Mouse (Mus musculus): ENCODE measurements at regions not wholly inside any gene's neighbourhood (a gene's known extent, or its start where the extent isn't known, plus 50 kb on each side); places are given as distances from the start of the nearest gene placed in this dataset.

DNA sequence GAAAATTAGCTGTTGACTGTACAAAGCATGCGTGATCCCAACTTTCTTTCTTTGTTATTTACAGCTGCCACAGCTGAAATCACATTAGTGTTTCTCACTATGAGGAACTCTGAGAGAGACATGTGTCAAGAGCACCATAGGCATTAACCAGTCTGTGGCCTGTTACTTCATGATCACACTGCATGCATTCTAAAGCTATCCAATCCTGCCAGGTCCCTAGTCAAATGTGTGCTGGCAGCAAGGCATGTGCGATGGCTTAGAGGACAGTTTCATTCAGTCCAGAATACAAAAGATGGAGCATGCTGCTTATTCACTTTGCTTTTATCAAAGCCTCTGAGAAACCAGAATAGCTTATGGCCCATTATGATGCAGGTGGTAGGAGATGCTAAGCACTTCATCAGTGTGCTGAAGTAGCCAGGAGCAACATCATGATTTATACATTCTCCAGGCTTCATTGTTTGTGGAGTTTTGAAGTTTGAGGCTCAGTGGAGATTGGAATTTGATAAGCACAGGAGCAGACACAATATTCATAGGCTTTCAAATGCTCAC lies 882.9 kb upstream of the Lrrn3 start:
- H3K36me3 ChIP-seq (ENCODE audit: control insufficient read depth, insufficient read depth, low read length) = no peaks in the 10 kb centered on the region
- H3K4me2 ChIP-seq (ENCODE audit: low read depth) = no peak overlapping the region
- ATAC-seq (ENCODE audit: insufficient read depth, low FRiP score, low TSS enrichment) (no peak), DNase-seq (ENCODE audit: low spot score) (no peak)
- H3K27ac ChIP-seq (ENCODE audit: low read depth, low read length) = no peak overlapping the region
- H3K27me3 ChIP-seq (ENCODE audit: control insufficient read depth, insufficient read depth, low read length) = no peaks in the 10 kb centered on the region
- 83% methylated on average over 2 of the region's 2 CpGs for WGBS
- H3K4me3 ChIP-seq (ENCODE audit: low read depth, low read length) = no peak overlapping the region
- no peaks in the 10 kb centered on the region for H3K9me3 ChIP-seq (ENCODE audit: control insufficient read depth, low read length)
- no peaks in the 10 kb centered on the region for H3K4me1 ChIP-seq (ENCODE audit: control insufficient read depth, insufficient read depth, low read length)
- H3K9ac ChIP-seq (ENCODE audit: low read length) = no peak overlapping the region

DNA sequence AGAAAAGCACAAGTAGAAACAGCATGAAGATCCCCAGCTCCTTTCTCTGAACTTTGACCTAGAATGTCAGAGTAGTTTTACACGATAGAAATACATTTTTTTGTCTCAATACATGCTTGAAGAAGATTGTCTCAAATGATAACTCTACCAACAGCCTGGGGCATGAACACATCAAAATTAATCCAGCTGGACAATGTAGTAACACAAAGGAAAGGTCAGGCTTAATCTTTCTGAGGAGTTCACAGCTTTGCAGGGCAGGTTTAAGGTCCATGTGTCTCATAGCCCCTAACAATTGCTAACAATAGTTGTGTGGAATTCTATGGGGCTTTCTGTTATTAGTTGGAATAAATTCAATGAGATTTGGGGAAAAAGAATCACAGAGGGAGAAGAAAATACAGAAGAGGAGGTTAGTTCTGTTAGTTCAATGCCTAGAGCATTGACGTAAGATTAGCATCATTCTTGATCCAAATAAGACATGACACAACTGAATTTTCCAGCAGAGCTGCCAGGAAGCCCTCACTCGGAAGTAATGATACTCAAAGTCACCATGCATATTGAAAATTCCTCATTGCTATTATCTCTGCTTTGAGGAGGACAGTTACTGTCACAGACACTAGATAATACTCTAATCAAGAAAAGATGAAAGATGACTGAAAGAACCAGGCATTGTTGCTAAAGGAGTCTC lies 852.9 kb upstream of the Lrrn3 start:
- DNase-seq (ENCODE audit: low spot score) = no peak
- Histone ChIP-seq H3K27me3 (ENCODE audit: control insufficient read depth, insufficient read depth, low read length) (no peaks in the 10 kb centered on the region), H3K27ac (ENCODE audit: low read depth, low read length) (no peak overlapping the region), H3K9ac (ENCODE audit: low read length) (no peak overlapping the region), H3K4me3 (ENCODE audit: low read depth, low read length) (no peak overlapping the region), H3K36me3 (ENCODE audit: control insufficient read depth, insufficient read depth, low read length) (no peaks in the 10 kb centered on the region), H3K4me1 (ENCODE audit: control insufficient read depth, insufficient read depth, low read length) (no peaks in the 10 kb centered on the region), H3K4me2 (ENCODE audit: low read depth) (no peak overlapping the region), H3K9me3 (ENCODE audit: control insufficient read depth, low read length) (no peaks in the 10 kb centered on the region)
- ATAC-seq (ENCODE audit: insufficient read depth, low FRiP score, low TSS enrichment) = no peak
- 84% methylated on average over 3 of the region's 3 CpGs for WGBS

DNA sequence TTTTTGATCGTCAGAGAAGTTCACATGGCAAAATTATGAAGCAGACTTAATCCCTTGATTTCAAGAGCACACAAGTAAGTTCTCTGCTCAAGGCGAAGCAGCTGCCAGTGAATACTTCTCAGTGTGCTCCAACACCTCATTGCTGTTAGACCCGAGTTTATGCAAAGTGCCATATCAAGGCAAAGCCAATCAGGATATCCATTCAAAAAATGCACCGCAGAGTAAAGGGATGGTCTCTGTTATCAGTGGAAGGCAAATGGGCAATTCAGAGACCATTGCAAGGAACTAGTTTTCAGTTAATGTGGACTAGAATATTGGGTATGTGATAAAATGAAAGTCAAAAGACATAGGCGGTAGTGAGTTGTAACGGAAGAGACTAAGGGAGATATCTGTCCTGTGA lies 820.2 kb upstream of the Lrrn3 start:
- Histone ChIP-seq H3K4me1 (ENCODE audit: control insufficient read depth, insufficient read depth, low read length) (no peaks in the 10 kb centered on the region), H3K36me3 (ENCODE audit: control insufficient read depth, insufficient read depth, low read length) (no peaks in the 10 kb centered on the region), H3K4me3 (ENCODE audit: low read depth, low read length) (no peak overlapping the region), H3K9me3 (ENCODE audit: control insufficient read depth, low read length) (no peaks in the 10 kb centered on the region), H3K27ac (ENCODE audit: low read depth, low read length) (no peak overlapping the region), H3K27me3 (ENCODE audit: control insufficient read depth, insufficient read depth, low read length) (no peaks in the 10 kb centered on the region), H3K9ac (ENCODE audit: low read length) (no peak overlapping the region), H3K4me2 (ENCODE audit: low read depth) (no peak overlapping the region)
- DNase-seq (ENCODE audit: low spot score) (no peak), ATAC-seq (ENCODE audit: insufficient read depth, low FRiP score, low TSS enrichment) (no peak)
- 88% methylated on average over 6 of the region's 6 CpGs for WGBS

DNA sequence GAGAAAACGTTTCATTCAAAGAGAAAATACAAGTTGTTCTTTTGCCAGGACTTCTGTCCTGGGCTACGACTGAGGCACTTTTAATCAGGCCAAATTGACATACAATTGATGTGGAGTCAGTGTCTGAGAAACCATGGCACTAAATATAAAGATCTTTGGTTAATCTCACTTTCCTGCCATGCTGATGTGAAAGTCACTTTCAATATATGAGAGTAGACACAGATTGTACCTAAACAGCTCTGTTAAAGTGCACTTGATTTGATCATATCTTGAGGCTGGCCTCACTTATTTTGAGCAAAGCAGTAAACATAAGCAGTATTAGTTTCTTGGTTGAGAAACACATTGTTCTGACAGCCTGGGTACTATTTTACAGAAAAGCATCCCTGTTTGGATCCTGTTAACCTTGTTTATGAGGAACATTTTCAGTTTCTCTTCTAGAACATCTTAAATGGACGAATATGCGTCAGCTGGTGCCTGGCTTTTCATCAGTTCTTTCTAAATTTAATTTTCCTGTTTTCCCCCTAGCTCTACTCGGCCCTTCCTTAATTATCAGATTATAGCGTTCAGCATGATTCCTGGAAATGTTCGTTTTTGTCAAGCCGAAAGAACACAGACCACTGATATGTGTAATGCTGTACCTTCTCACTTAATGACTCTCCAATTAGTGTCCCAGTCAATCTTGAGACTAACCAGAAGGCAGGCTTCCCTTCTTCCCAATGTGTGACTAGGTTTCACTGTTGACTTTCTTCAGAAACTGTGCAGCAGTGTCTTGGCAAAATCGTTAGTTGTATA lies 791.2 kb upstream of the Lrrn3 start:
- Histone ChIP-seq H3K36me3 (ENCODE audit: control insufficient read depth, insufficient read depth, low read length) (no peaks in the 10 kb centered on the region), H3K4me2 (ENCODE audit: low read depth) (no peak overlapping the region), H3K4me1 (ENCODE audit: control insufficient read depth, insufficient read depth, low read length) (no peaks in the 10 kb centered on the region), H3K9ac (ENCODE audit: low read length) (no peak overlapping the region), H3K27ac (ENCODE audit: low read depth, low read length) (no peak overlapping the region), H3K27me3 (ENCODE audit: control insufficient read depth, insufficient read depth, low read length) (no peaks in the 10 kb centered on the region), H3K9me3 (ENCODE audit: control insufficient read depth, low read length) (no peaks in the 10 kb centered on the region), H3K4me3 (ENCODE audit: low read depth, low read length) (no peak overlapping the region)
- 89% methylated on average over 9 of the region's 9 CpGs for whole genome bisulfite sequencing
- ATAC-seq (ENCODE audit: insufficient read depth, low FRiP score, low TSS enrichment) = no peak
- DNase-seq (ENCODE audit: low spot score) = no peak

DNA sequence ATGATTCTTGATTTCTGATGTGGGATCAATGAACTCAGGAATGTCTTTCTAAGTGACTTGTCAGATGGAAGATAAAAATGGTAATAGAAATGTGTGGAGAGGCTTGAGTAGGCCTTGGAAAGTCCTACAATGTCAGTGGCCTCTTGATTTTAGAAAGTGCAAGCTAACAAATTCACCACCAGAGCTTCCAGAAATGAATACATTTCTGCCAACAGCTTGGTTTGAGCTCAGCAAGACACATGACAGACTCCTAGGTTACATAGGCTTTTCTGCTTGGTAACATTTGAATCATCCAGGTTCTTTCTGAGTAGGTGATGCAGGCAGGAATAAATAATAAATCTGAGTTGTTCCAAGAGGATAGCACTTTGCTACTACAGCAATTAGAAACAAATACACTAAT lies 764.2 kb upstream of the Lrrn3 start:
- DNase-seq (ENCODE audit: low spot score) = no peak
- no peak for ATAC-seq (ENCODE audit: insufficient read depth, low FRiP score, low TSS enrichment)
- H3K4me1 ChIP-seq (ENCODE audit: control insufficient read depth, insufficient read depth, low read length) = no peaks in the 10 kb centered on the region
- no peak overlapping the region for H3K4me3 ChIP-seq (ENCODE audit: low read depth, low read length)
- no peak overlapping the region for H3K4me2 ChIP-seq (ENCODE audit: low read depth)
- no peaks in the 10 kb centered on the region for H3K9me3 ChIP-seq (ENCODE audit: control insufficient read depth, low read length)
- H3K27ac ChIP-seq (ENCODE audit: low read depth, low read length) = no peak overlapping the region
- no peaks in the 10 kb centered on the region for H3K36me3 ChIP-seq (ENCODE audit: control insufficient read depth, insufficient read depth, low read length)
- H3K27me3 ChIP-seq (ENCODE audit: control insufficient read depth, insufficient read depth, low read length) = no peaks in the 10 kb centered on the region
- H3K9ac ChIP-seq (ENCODE audit: low read length) = no peak overlapping the region

DNA sequence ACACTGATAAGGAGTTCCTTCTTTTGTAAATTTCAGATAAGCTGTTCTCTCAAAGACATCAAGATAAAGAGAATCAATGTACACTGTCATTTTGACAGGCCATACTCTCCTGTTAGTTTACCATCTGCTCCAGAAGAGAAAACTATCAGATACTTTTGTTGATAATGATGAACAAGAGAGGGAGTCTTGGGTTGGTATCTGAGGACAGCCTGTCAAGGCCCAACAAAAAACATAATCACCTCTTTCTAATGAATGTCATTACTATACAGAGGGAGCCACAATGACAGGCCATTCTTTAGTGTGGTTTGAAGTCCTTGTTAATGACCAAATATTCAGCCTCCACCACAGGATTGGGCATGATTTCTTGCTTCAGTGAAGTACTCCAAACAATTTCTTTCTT lies 743.0 kb upstream of the Lrrn3 start:
- Histone ChIP-seq H3K36me3 (ENCODE audit: control insufficient read depth, insufficient read depth, low read length) (no peaks in the 10 kb centered on the region), H3K9ac (ENCODE audit: low read length) (no peak overlapping the region), H3K4me2 (ENCODE audit: low read depth) (no peak overlapping the region), H3K27me3 (ENCODE audit: control insufficient read depth, insufficient read depth, low read length) (no peaks in the 10 kb centered on the region), H3K27ac (ENCODE audit: low read depth, low read length) (no peak overlapping the region), H3K4me1 (ENCODE audit: control insufficient read depth, insufficient read depth, low read length) (no peaks in the 10 kb centered on the region), H3K4me3 (ENCODE audit: low read depth, low read length) (no peak overlapping the region), H3K9me3 (ENCODE audit: control insufficient read depth, low read length) (no peaks in the 10 kb centered on the region)
- ATAC-seq (ENCODE audit: insufficient read depth, low FRiP score, low TSS enrichment) = no peak
- DNase-seq (ENCODE audit: low spot score) = no peak

DNA sequence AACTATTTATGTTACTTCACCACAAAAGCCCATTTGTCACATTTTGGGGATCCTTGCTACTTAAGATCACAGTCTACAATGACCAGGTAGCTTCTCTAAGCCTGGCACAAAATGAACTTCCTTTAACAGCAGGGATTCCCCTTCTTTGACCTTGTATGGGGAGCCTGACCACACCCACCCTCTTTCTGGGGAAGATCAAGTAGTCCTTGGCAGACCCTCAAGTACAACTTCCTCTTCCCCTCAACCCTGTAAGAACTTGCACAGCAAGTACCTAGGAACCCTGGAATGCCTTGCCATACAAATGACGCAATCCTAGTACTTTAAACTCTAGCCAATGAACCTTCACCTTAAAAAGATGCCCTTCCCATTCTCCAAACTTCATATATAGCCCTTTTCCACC lies 695.4 kb upstream of the Lrrn3 start:
- Histone ChIP-seq H3K36me3 (ENCODE audit: control insufficient read depth, insufficient read depth, low read length) (no peaks in the 10 kb centered on the region), H3K9me3 (ENCODE audit: control insufficient read depth, low read length) (no peaks in the 10 kb centered on the region), H3K4me2 (ENCODE audit: low read depth) (no peak overlapping the region), H3K27me3 (ENCODE audit: control insufficient read depth, insufficient read depth, low read length) (no peaks in the 10 kb centered on the region), H3K27ac (ENCODE audit: low read depth, low read length) (no peak overlapping the region), H3K9ac (ENCODE audit: low read length) (no peak overlapping the region), H3K4me1 (ENCODE audit: control insufficient read depth, insufficient read depth, low read length) (no peaks in the 10 kb centered on the region), H3K4me3 (ENCODE audit: low read depth, low read length) (no peak overlapping the region)
- WGBS = 90% methylated on average over 1 of the region's 1 CpGs
- ATAC-seq (ENCODE audit: insufficient read depth, low FRiP score, low TSS enrichment) = no peak
- DNase-seq (ENCODE audit: low spot score) = no peak

DNA sequence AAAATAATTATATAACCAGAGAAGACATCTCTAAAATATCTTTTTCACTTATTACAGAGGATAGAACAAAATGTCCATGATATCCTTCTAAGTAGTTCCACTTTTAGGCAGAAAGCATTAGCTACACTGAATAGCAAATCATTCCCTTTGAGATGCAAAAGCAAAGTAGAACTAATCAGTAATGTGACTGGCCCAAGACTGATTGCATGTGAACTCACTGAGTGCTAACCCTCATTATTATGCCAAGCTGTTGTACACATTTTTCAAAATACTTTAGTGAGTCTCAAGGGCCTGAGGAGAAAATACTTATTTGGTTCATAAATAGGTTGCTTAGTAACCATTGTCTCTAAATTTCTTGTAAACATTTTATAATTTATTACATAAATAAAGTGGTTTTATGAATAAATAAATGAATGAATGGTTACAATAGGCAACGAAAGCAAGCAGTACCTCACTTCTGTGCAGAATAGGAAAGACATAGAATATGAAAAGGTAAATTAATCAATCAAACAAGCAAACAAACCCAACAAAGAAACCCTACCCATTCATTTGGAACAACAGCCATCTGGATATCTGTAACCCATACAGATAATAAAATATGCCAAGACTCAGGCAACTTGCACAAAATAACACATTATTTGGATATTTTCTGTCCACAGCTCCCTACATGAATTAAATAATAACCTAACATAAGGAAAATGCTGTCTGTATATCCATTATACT lies 693.9 kb upstream of the Lrrn3 start:
- Histone ChIP-seq H3K36me3 (ENCODE audit: control insufficient read depth, insufficient read depth, low read length) (no peaks in the 10 kb centered on the region), H3K4me2 (ENCODE audit: low read depth) (no peak overlapping the region), H3K27me3 (ENCODE audit: control insufficient read depth, insufficient read depth, low read length) (no peaks in the 10 kb centered on the region), H3K4me3 (ENCODE audit: low read depth, low read length) (no peak overlapping the region), H3K9me3 (ENCODE audit: control insufficient read depth, low read length) (no peaks in the 10 kb centered on the region), H3K4me1 (ENCODE audit: control insufficient read depth, insufficient read depth, low read length) (no peaks in the 10 kb centered on the region), H3K27ac (ENCODE audit: low read depth, low read length) (no peak overlapping the region), H3K9ac (ENCODE audit: low read length) (no peak overlapping the region)
- ATAC-seq (ENCODE audit: insufficient read depth, low FRiP score, low TSS enrichment) (peak; percentile 69; the same call in 1 of the 2 replicates), DNase-seq (ENCODE audit: low spot score) (no peak)
- 67% methylated on average over 1 of the region's 1 CpGs for WGBS
